In the genomic region with DNA sequence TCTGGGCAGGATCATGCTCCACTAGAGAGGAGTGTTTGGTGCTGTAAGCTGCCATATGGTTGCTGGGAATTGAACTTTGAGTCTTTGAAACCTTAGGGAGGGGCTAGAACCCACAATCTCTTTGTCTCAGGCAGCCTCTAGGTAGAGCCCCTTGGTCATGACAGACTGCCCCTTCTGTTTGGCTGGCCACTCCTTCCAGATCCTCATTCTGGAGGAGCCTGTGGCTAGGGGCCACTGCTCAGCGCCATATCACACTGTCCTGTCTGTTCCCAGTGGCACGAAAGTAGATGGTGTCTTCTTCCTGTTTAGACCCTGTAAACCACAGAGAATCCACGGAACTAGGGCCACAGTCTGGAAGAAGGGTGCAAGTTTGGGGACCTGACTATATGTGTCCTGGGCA, we compare ENCODE assay signal across 15 mouse cellular contexts. TPM values are rescaled to one million over a fixed set of nuclear protein-coding genes. Genes with fewer than 3 reads are reported as not detected.
DNase-seq lines count a peak whose midpoint lies in the region; ATAC-seq and TF ChIP-seq lines count a peak whose summit lies in the region.
"Not testable (repeated sequence)": the region's sequence is repeated elsewhere in the genome, so short reads cannot be mapped to it uniquely, and the experiment has no call there.
"Had no signal": no experiment of that assay in that cellular context is flagged by ENCODE, and none has a peak within 500 bp of the region (broad histone marks: within the 10 kb centered on the region; RNA-seq: fewer than 3 reads in every experiment).

No protein-coding gene starts in this region.

- not testable (repeated sequence) for TF ChIP-seq CTCF in G1E (IDR thresholded peaks at IDR 0.05; ENCODE audit: low read depth, low read length)

- H3K27me3 ChIP-seq in G1E (ENCODE audit: insufficient read depth, low read length); heart, embryonic 10.5 days (ENCODE audit: insufficient read depth, poor library complexity, severe bottlenecking); liver, embryonic 11.5 days (replicated peaks; ENCODE audit: control insufficient read depth, insufficient read depth, low read length): not testable (repeated sequence)

- H3K9me3 ChIP-seq in G1E (replicated peaks); heart, embryonic 10.5 days; liver, embryonic 11.5 days (ENCODE audit: control insufficient read depth, low read length): not testable (repeated sequence)

- H3K4me2 ChIP-seq in liver, embryonic 11.5 days: not testable (repeated sequence)

- WGBS in heart, embryonic 10.5 days: 77% methylated on average over 3 of the region's 3 CpGs
- 41% methylated on average over 3 of the region's 3 CpGs for WGBS in liver, embryonic 11.5 days

- ATAC-seq in G1E (ENCODE audit: extremely low read depth, insufficient number of reproducible peaks, low FRiP score, poor library complexity, severe bottlenecking): peak; percentile 56
- peak; percentile 27; the same call in 1 of the 2 replicates for ATAC-seq in granulocyte monocyte progenitor cell, adult 5-6 weeks (replicated peaks; ENCODE audit: poor library complexity, severe bottlenecking)
- ATAC-seq in liver, embryonic 11.5 days (replicated peaks; ENCODE audit: low FRiP score): 0 out of 2 replicates have a peak, but pooled peaks have one; percentile 29

- not testable (repeated sequence) for DNase-seq in G1E (ENCODE audit: low spot score); liver, embryonic 11.5 days (ENCODE audit: low spot score)
- peak; percentile 27 for DNase-seq in MEL-GATA-1-ER (ENCODE audit: extremely low read depth, low read depth)
- DNase-seq in heart, embryonic 10.5 days (ENCODE audit: low spot score): peak; percentile 24

- not testable (repeated sequence) for H3K4me3 ChIP-seq in G1E (ENCODE audit: low read depth, low read length); heart, embryonic 10.5 days; liver, embryonic 11.5 days (ENCODE audit: low read depth, low read length)

- H3K27ac ChIP-seq in heart, embryonic 10.5 days; liver, embryonic 11.5 days (ENCODE audit: low read depth, low read length): not testable (repeated sequence)

- H3K9ac ChIP-seq in liver, embryonic 11.5 days (ENCODE audit: low read depth, low read length): not testable (repeated sequence)

- H3K36me3 ChIP-seq in G1E (replicated peaks); heart, embryonic 10.5 days; liver, embryonic 11.5 days (ENCODE audit: control insufficient read depth, insufficient read depth, low read length): not testable (repeated sequence)

- not testable (repeated sequence) for H3K4me1 ChIP-seq in G1E (ENCODE audit: insufficient read depth, low read depth, low read length); heart, embryonic 10.5 days; liver, embryonic 11.5 days (replicated peaks; ENCODE audit: control insufficient read depth, insufficient read depth, low read length)

RNA-seq across cellular contexts. Expression of a gene that starts 4.5 kb away (rescaled TPM):
- total RNA-seq in G1E (2014; fragmentation: Nextera tagmentation) (1.1 TPM in 1 of 2 replicates, not detected in the other), G1E (2017) (0.22 TPM in 1 of 2 replicates, not detected in the other)
- not detected in 2 replicates for polyA plus RNA-seq in G1E (2012)
- total RNA-seq in granulocyte monocyte progenitor cell, adult 5-6 weeks (2014; fragmentation: Nextera tagmentation): not detected in 2 replicates
- not detected in 2 replicates for total RNA-seq in granulocyte monocyte progenitor cell, adult 5-6 weeks (2017)
- polyA plus RNA-seq in heart, embryonic 10.5 days (2016; fragmentation: Nextera tagmentation; extraction: Ambion mirVana): 0.07 TPM in 1 of 2 replicates, not detected in the other
- not detected in 2 replicates for polyA plus RNA-seq in liver, embryonic 11.5 days (2014; fragmentation: Nextera tagmentation; extraction: Ambion mirVana)
- total RNA-seq: CH12.LX; forebrain, postnatal 0 days had no signal
- polyA plus RNA-seq: CD4-positive, CD25-positive, alpha-beta regulatory T cell, adult 4 months; cortical plate, adult 2 months; embryonic facial prominence, embryonic 10.5 days; embryonic facial prominence, embryonic 12.5 days; embryonic facial prominence, embryonic 14.5 days; forebrain, embryonic 11.5 days; forebrain, embryonic 13.5 days; forebrain, embryonic 15.5 days; forebrain, postnatal 0 days had no signal
